In genomic region chr9:13545726-13546125, GRCm38 (mm10) we compare ENCODE assay signal across 21 mouse cellular contexts.
DNase-seq lines count a peak whose midpoint lies in the region; ATAC-seq and TF ChIP-seq lines count a peak whose summit lies in the region.
"Had no signal": no experiment of that assay in that cellular context is flagged by ENCODE, and none has a peak within 500 bp of the region (broad histone marks: within the 10 kb centered on the region; RNA-seq: fewer than 3 reads in every experiment).

No protein-coding gene starts in this region.

- no peaks in the 10 kb centered on the region for H3K9me3 ChIP-seq in lung, postnatal 0 days (ENCODE audit: low read length)
- H3K9me3 ChIP-seq: embryonic facial prominence, embryonic 12.5 days; forebrain, embryonic 15.5 days; G1E; heart, embryonic 10.5 days; hindbrain, embryonic 13.5 days had no signal

- 56% methylated on average over 6 of the region's 6 CpGs for WGBS in lung, postnatal 0 days

- H3K27ac ChIP-seq in lung, postnatal 0 days (ENCODE audit: low read length): no peak overlapping the region
- H3K27ac ChIP-seq: embryonic facial prominence, embryonic 12.5 days; forebrain, embryonic 15.5 days; heart, embryonic 10.5 days; hindbrain, embryonic 13.5 days had no signal

- no peak overlapping the region for H3K4me3 ChIP-seq in lung, postnatal 0 days (ENCODE audit: low read depth, low read length)
- H3K4me3 ChIP-seq: embryonic facial prominence, embryonic 12.5 days; forebrain, embryonic 15.5 days; heart, embryonic 10.5 days; hindbrain, embryonic 13.5 days had no signal

- no peaks in the 10 kb centered on the region for H3K27me3 ChIP-seq in lung, postnatal 0 days (replicated peaks; ENCODE audit: insufficient read depth, low read length)
- H3K27me3 ChIP-seq: embryonic facial prominence, embryonic 12.5 days; forebrain, embryonic 15.5 days; hindbrain, embryonic 13.5 days had no signal

- intact Hi-C loops in left cerebral cortex, postnatal 4 days (cut with DNase I): no loop called here

- no peaks in the 10 kb centered on the region for H3K36me3 ChIP-seq in lung, postnatal 0 days (ENCODE audit: insufficient read depth, low read length)
- H3K36me3 ChIP-seq: embryonic facial prominence, embryonic 12.5 days; forebrain, embryonic 15.5 days; G1E; heart, embryonic 10.5 days; hindbrain, embryonic 13.5 days had no signal

- no peak overlapping the region for H3K4me2 ChIP-seq in lung, postnatal 0 days (replicated peaks; ENCODE audit: low read depth, low read length)
- H3K4me2 ChIP-seq: embryonic facial prominence, embryonic 12.5 days; forebrain, embryonic 15.5 days; hindbrain, embryonic 13.5 days had no signal

- peak; percentile 40 for DNase-seq in lung, postnatal 0 days (ENCODE audit: low spot score)
- DNase-seq in lung, postnatal 10 days: no peak
- DNase-seq in left cerebral cortex, postnatal 4 days: no peak
- no peak for DNase-seq in cerebellum, adult 9-10 months
- DNase-seq: adrenal gland, postnatal 14 days; B cell, adult 2 months; cerebellum, adult 18-20 months; cerebellum, postnatal 10 days; embryo, embryonic 11 days; gastrocnemius, postnatal 36 days; heart, adult 18-20 months; heart, postnatal 10 days; heart, postnatal 4 days had no signal

- H3K4me1 ChIP-seq in lung, postnatal 0 days (ENCODE audit: insufficient read depth, low read depth, low read length): no peaks in the 10 kb centered on the region

- no peak for TF ChIP-seq CTCF in lung, postnatal 0 days (IDR thresholded peaks at IDR 0.05)

- ATAC-seq in lung, postnatal 0 days: peak; percentile 57
- ATAC-seq in granulocyte monocyte progenitor cell, adult 5-6 weeks (replicated peaks; ENCODE audit: poor library complexity, severe bottlenecking): peak; percentile 88
- 0 out of 2 replicates have a peak, but pooled peaks have one; percentile 32 for ATAC-seq in monocyte, adult 5-6 weeks (replicated peaks; ENCODE audit: insufficient number of reproducible peaks, low FRiP score, low TSS enrichment, poor library complexity, severe bottlenecking)
- ATAC-seq: CD4-positive, CD25-positive, alpha-beta regulatory T cell, adult 4 months; forebrain, embryonic 15.5 days had no signal

- no peak overlapping the region for H3K9ac ChIP-seq in lung, postnatal 0 days (replicated peaks; ENCODE audit: low read depth)
- H3K9ac ChIP-seq: embryonic facial prominence, embryonic 12.5 days; forebrain, embryonic 15.5 days; hindbrain, embryonic 13.5 days had no signal

- TF ChIP-seq EP300 in lung, postnatal 0 days (IDR thresholded peaks at IDR 0.05): 0 out of 2 replicates have a peak, but pooled peaks have one; percentile 11

Comparison
In these comparisons a context has a peak if more than half of its experiments do, and no peak if none do; other contexts are left out.
1. ATAC-seq: peak in every context shown above with its lines; median percentile 88 in granulocyte monocyte progenitor cell, adult 5-6 weeks; 57 in lung, postnatal 0 days; 32 in monocyte, adult 5-6 weeks.